9 mouse cellular contexts compared by ENCODE assay signal in genomic region chr9:50734989-50735388, GRCm38 (mm10). TPM values are rescaled to one million over a fixed set of nuclear protein-coding genes. Genes with fewer than 3 reads are reported as not detected.
DNase-seq lines count a peak whose midpoint lies in the region; ATAC-seq and TF ChIP-seq lines count a peak whose summit lies in the region.
"Had no signal": no experiment of that assay in that cellular context is flagged by ENCODE, and none has a peak within 500 bp of the region (broad histone marks: within the 10 kb centered on the region; RNA-seq: fewer than 3 reads in every experiment).

No protein-coding gene starts in this region.

- TF ChIP-seq CTCF in G1E (IDR thresholded peaks at IDR 0.05; ENCODE audit: low read depth, low read length) = peak; percentile 60

- WGBS in forebrain, embryonic 10.5 days = 7% methylated on average over 9 of the region's 9 CpGs
- 8% methylated on average over 9 of the region's 9 CpGs for WGBS in forebrain, embryonic 12.5 days
- WGBS in heart, embryonic 12.5 days = 4% methylated on average over 9 of the region's 9 CpGs
- whole genome bisulfite sequencing in large intestine, adult 2 months = under 1% methylated on average over 9 of the region's 9 CpGs
- 4% methylated on average over 9 of the region's 9 CpGs for WGBS in midbrain, embryonic 12.5 days

- no peak overlapping the region for H3K4me3 ChIP-seq in forebrain, embryonic 10.5 days
- H3K4me3 ChIP-seq in forebrain, embryonic 12.5 days (replicated peaks) = no peak overlapping the region; the same call in 1 of the 2 replicates
- no peak overlapping the region for H3K4me3 ChIP-seq in G1E (ENCODE audit: low read depth, low read length)
- no peak overlapping the region for H3K4me3 ChIP-seq in heart, embryonic 12.5 days
- no peak overlapping the region for H3K4me3 ChIP-seq in midbrain, embryonic 12.5 days
- H3K4me3 ChIP-seq: limb, embryonic 13.5 days had no signal

- no peak overlapping the region for H3K9ac ChIP-seq in forebrain, embryonic 12.5 days
- H3K9ac ChIP-seq in heart, embryonic 12.5 days = no peak overlapping the region
- H3K9ac ChIP-seq in midbrain, embryonic 12.5 days (replicated peaks) = no peak overlapping the region; the same call in 1 of the 2 replicates
- H3K9ac ChIP-seq: limb, embryonic 13.5 days had no signal

- H3K27ac ChIP-seq in forebrain, embryonic 10.5 days = no peak overlapping the region
- H3K27ac ChIP-seq in forebrain, embryonic 12.5 days = no peak overlapping the region
- no peak overlapping the region for H3K27ac ChIP-seq in heart, embryonic 12.5 days (ENCODE audit: poor library complexity, severe bottlenecking)
- H3K27ac ChIP-seq in midbrain, embryonic 12.5 days (replicated peaks) = no peak overlapping the region
- H3K27ac ChIP-seq: limb, embryonic 13.5 days had no signal

- no peak overlapping the region for H3K4me2 ChIP-seq in forebrain, embryonic 12.5 days
- H3K4me2 ChIP-seq in heart, embryonic 12.5 days = peak overlapping the region; percentile 31
- peak overlapping the region; percentile 16; the same call in 1 of the 2 replicates for H3K4me2 ChIP-seq in midbrain, embryonic 12.5 days (replicated peaks)
- H3K4me2 ChIP-seq: limb, embryonic 13.5 days had no signal

- peak; percentile 53 for DNase-seq in forebrain, embryonic 10.5 days (ENCODE audit: extremely low spot score, low spot score)
- DNase-seq in G1E (ENCODE audit: low spot score) = peak; percentile 26
- peak; percentile 70 to 80 for DNase-seq in cerebellum, postnatal 25 days
- peak; percentile 35 for DNase-seq in large intestine, adult 2 months (ENCODE audit: low read depth, low spot score)

- ATAC-seq in forebrain, embryonic 12.5 days (ENCODE audit: low FRiP score) = no peak
- no peak for ATAC-seq in G1E (ENCODE audit: extremely low read depth, insufficient number of reproducible peaks, low FRiP score, poor library complexity, severe bottlenecking)
- ATAC-seq in heart, embryonic 12.5 days (ENCODE audit: insufficient number of reproducible peaks, low FRiP score) = no peak
- ATAC-seq in midbrain, embryonic 12.5 days (ENCODE audit: low FRiP score, low read depth) = no peak
- ATAC-seq in monocyte, adult 5-6 weeks (replicated peaks; ENCODE audit: insufficient number of reproducible peaks, low FRiP score, low TSS enrichment, poor library complexity, severe bottlenecking) = no peak

- no peaks in the 10 kb centered on the region for H3K36me3 ChIP-seq in forebrain, embryonic 10.5 days (replicated peaks)
- H3K36me3 ChIP-seq in forebrain, embryonic 12.5 days (replicated peaks) = no peaks in the 10 kb centered on the region
- no peaks in the 10 kb centered on the region for H3K36me3 ChIP-seq in G1E (replicated peaks)
- no peaks in the 10 kb centered on the region for H3K36me3 ChIP-seq in heart, embryonic 12.5 days
- no peaks in the 10 kb centered on the region for H3K36me3 ChIP-seq in midbrain, embryonic 12.5 days
- H3K36me3 ChIP-seq: limb, embryonic 13.5 days had no signal

- no peaks in the 10 kb centered on the region for H3K9me3 ChIP-seq in forebrain, embryonic 10.5 days
- H3K9me3 ChIP-seq in forebrain, embryonic 12.5 days = no peaks in the 10 kb centered on the region
- no peaks in the 10 kb centered on the region for H3K9me3 ChIP-seq in G1E (replicated peaks)
- no peaks in the 10 kb centered on the region for H3K9me3 ChIP-seq in heart, embryonic 12.5 days (replicated peaks)
- H3K9me3 ChIP-seq in midbrain, embryonic 12.5 days = no peaks in the 10 kb centered on the region
- H3K9me3 ChIP-seq: limb, embryonic 13.5 days had no signal

- H3K27me3 ChIP-seq in forebrain, embryonic 10.5 days (ENCODE audit: poor library complexity, severe bottlenecking) = peaks cover 17% of the 10 kb centered on the region
- H3K27me3 ChIP-seq in forebrain, embryonic 12.5 days = no peaks in the 10 kb centered on the region
- H3K27me3 ChIP-seq in G1E (ENCODE audit: insufficient read depth, low read length) = peaks cover 24% of the 10 kb centered on the region
- H3K27me3 ChIP-seq in heart, embryonic 12.5 days (replicated peaks) = no peaks in the 10 kb centered on the region
- H3K27me3 ChIP-seq in midbrain, embryonic 12.5 days = peaks cover 4% of the 10 kb centered on the region; the same call in 1 of the 2 replicates
- H3K27me3 ChIP-seq: limb, embryonic 13.5 days had no signal

- H3K4me1 ChIP-seq in forebrain, embryonic 10.5 days = peaks cover 33% of the 10 kb centered on the region
- H3K4me1 ChIP-seq in forebrain, embryonic 12.5 days = peaks cover 29% of the 10 kb centered on the region
- H3K4me1 ChIP-seq in G1E (ENCODE audit: insufficient read depth, low read depth, low read length) = peaks cover 5% of the 10 kb centered on the region
- peaks cover 23% of the 10 kb centered on the region for H3K4me1 ChIP-seq in heart, embryonic 12.5 days (replicated peaks)
- peaks cover 21% of the 10 kb centered on the region for H3K4me1 ChIP-seq in midbrain, embryonic 12.5 days

RNA-seq across cellular contexts. Expression of gene Dixdc1, which starts 4.3 kb away (rescaled TPM):
- 22.2 and 23.0 TPM in 2 replicates for polyA plus RNA-seq in forebrain, embryonic 10.5 days (2016; fragmentation: Nextera tagmentation; extraction: Ambion mirVana)
- 18.2 and 18.6 TPM in 2 replicates for polyA plus RNA-seq in forebrain, embryonic 12.5 days (2016; fragmentation: Nextera tagmentation; extraction: Ambion mirVana)
- total RNA-seq in G1E (2014; fragmentation: Nextera tagmentation) = not detected in 2 replicates
- under 0.01 and 0.27 TPM in 2 replicates for total RNA-seq in G1E (2017)
- not detected in 2 replicates for polyA plus RNA-seq in G1E (2012)
- polyA plus RNA-seq in heart, embryonic 12.5 days (2016; fragmentation: Nextera tagmentation; extraction: Ambion mirVana) = 9.2 and 10.8 TPM in 2 replicates
- polyA plus RNA-seq in large intestine, adult 2 months (2012; rRNA removed) = 0.84 and 1.5 TPM in 2 replicates
- 28.5 and 32.0 TPM in 2 replicates for polyA plus RNA-seq in midbrain, embryonic 12.5 days (2016; fragmentation: Nextera tagmentation; extraction: Ambion mirVana)
- total RNA-seq in monocyte, adult 5-6 weeks (2017) = 0.39 to 0.57 TPM in 2 of 3 replicates, not detected in the other

RNA-seq across cellular contexts. Expression of gene 2310030G06Rik, which starts 11.3 kb away (rescaled TPM):
- 2.1 and 2.5 TPM in 2 replicates for polyA plus RNA-seq in forebrain, embryonic 10.5 days (2016; fragmentation: Nextera tagmentation; extraction: Ambion mirVana)
- polyA plus RNA-seq in forebrain, embryonic 12.5 days (2016; fragmentation: Nextera tagmentation; extraction: Ambion mirVana) = 0.88 and 1.6 TPM in 2 replicates
- total RNA-seq in G1E (2014; fragmentation: Nextera tagmentation) (not detected in 2 replicates), G1E (2017) (0.58 and 1.1 TPM in 2 replicates)
- polyA plus RNA-seq in G1E (2012) = not detected in 2 replicates
- polyA plus RNA-seq in heart, embryonic 12.5 days (2016; fragmentation: Nextera tagmentation; extraction: Ambion mirVana) = 9.5 and 13.2 TPM in 2 replicates
- 21.3 and 24.2 TPM in 2 replicates for polyA plus RNA-seq in large intestine, adult 2 months (2012; rRNA removed)
- 0.42 and 0.56 TPM in 2 replicates for polyA plus RNA-seq in midbrain, embryonic 12.5 days (2016; fragmentation: Nextera tagmentation; extraction: Ambion mirVana)
- total RNA-seq in monocyte, adult 5-6 weeks (2017) = not detected in 3 replicates

RNA-seq across cellular contexts. Expression of gene Cryab, which starts 16.1 kb away (rescaled TPM):
- polyA plus RNA-seq in forebrain, embryonic 10.5 days (2016; fragmentation: Nextera tagmentation; extraction: Ambion mirVana) = 3.2 and 5.7 TPM in 2 replicates
- 3.9 and 6.5 TPM in 2 replicates for polyA plus RNA-seq in forebrain, embryonic 12.5 days (2016; fragmentation: Nextera tagmentation; extraction: Ambion mirVana)
- total RNA-seq in G1E (2014; fragmentation: Nextera tagmentation) (not detected in 2 replicates), G1E (2017) (0.11 TPM in 1 of 2 replicates, not detected in the other)
- not detected in 2 replicates for polyA plus RNA-seq in G1E (2012)
- polyA plus RNA-seq in heart, embryonic 12.5 days (2016; fragmentation: Nextera tagmentation; extraction: Ambion mirVana) = 1,032 and 1,048 TPM in 2 replicates
- polyA plus RNA-seq in large intestine, adult 2 months (2012; rRNA removed) = 53.5 and 62.6 TPM in 2 replicates
- 6.0 and 7.5 TPM in 2 replicates for polyA plus RNA-seq in midbrain, embryonic 12.5 days (2016; fragmentation: Nextera tagmentation; extraction: Ambion mirVana)
- total RNA-seq in monocyte, adult 5-6 weeks (2017) = not detected in 3 replicates

RNA-seq across cellular contexts. Expression of gene Hspb2, which starts 17.2 kb away (rescaled TPM):
- polyA plus RNA-seq in forebrain, embryonic 10.5 days (2016; fragmentation: Nextera tagmentation; extraction: Ambion mirVana) = 0.69 and 1.1 TPM in 2 replicates
- 0.54 TPM in 1 of 2 replicates, not detected in the other for polyA plus RNA-seq in forebrain, embryonic 12.5 days (2016; fragmentation: Nextera tagmentation; extraction: Ambion mirVana)
- total RNA-seq in G1E (2014; fragmentation: Nextera tagmentation) (not detected in 2 replicates), G1E (2017) (not detected in 2 replicates)
- not detected in 2 replicates for polyA plus RNA-seq in G1E (2012)
- polyA plus RNA-seq in heart, embryonic 12.5 days (2016; fragmentation: Nextera tagmentation; extraction: Ambion mirVana) = 284 and 285 TPM in 2 replicates
- 12.7 and 15.0 TPM in 2 replicates for polyA plus RNA-seq in large intestine, adult 2 months (2012; rRNA removed)
- polyA plus RNA-seq in midbrain, embryonic 12.5 days (2016; fragmentation: Nextera tagmentation; extraction: Ambion mirVana) = 0.48 TPM in 1 of 2 replicates, not detected in the other
- not detected in 3 replicates for total RNA-seq in monocyte, adult 5-6 weeks (2017)

RNA-seq across cellular contexts. Expression of gene Fdxacb1, which starts 33.0 kb away (rescaled TPM):
- 12.2 and 14.5 TPM in 2 replicates for polyA plus RNA-seq in forebrain, embryonic 10.5 days (2016; fragmentation: Nextera tagmentation; extraction: Ambion mirVana)
- polyA plus RNA-seq in forebrain, embryonic 12.5 days (2016; fragmentation: Nextera tagmentation; extraction: Ambion mirVana) = 10.6 and 11.7 TPM in 2 replicates
- total RNA-seq in G1E (2014; fragmentation: Nextera tagmentation) (6.4 and 13.3 TPM in 2 replicates), G1E (2017) (9.1 and 9.2 TPM in 2 replicates)
- polyA plus RNA-seq in G1E (2012) = 1.0 and 1.7 TPM in 2 replicates
- polyA plus RNA-seq in heart, embryonic 12.5 days (2016; fragmentation: Nextera tagmentation; extraction: Ambion mirVana) = 8.0 and 10.3 TPM in 2 replicates
- polyA plus RNA-seq in large intestine, adult 2 months (2012; rRNA removed) = 4.2 and 5.7 TPM in 2 replicates
- 11.7 and 12.5 TPM in 2 replicates for polyA plus RNA-seq in midbrain, embryonic 12.5 days (2016; fragmentation: Nextera tagmentation; extraction: Ambion mirVana)
- 6.5 to 16.5 TPM (median 8.1 TPM) in 3 replicates for total RNA-seq in monocyte, adult 5-6 weeks (2017)

Comparison
In these comparisons a context has a peak if more than half of its experiments do, and no peak if none do; other contexts are left out.
1. RNA of gene Cryab, which starts 16.1 kb away (polyA plus RNA-seq): 1,032 to 1,048 TPM in heart, embryonic 12.5 days; 53.5 to 62.6 TPM in large intestine, adult 2 months, 6.0 to 7.5 TPM in midbrain, embryonic 12.5 days, 3.9 to 6.5 TPM in forebrain, embryonic 12.5 days, 3.2 to 5.7 TPM in forebrain, embryonic 10.5 days and not detected in G1E; every median in the first group is over 10 times any median in the second.
2. Peak in every context shown above with its lines, with median percentiles within 50 percentile points of each other: DNase-seq.